Mouse (Mus musculus) ES-E14 (cell line): ENCODE results near the gene Mbd3. TPM values are rescaled to one million over a fixed set of nuclear protein-coding genes. Genes with fewer than 3 reads are reported as not detected.

ENCODE experiments used
- DNase-seq: peaks from one replicate; pipeline ENCODE4 v3.0.0-alpha.2; 2013; ENCODE audit warnings: low read depth, low spot score
- H3K27ac ChIP-seq: 2 replicates; pipeline ENCODE4 v1.5.1; 2012; ENCODE audit warnings: low read depth, mild to moderate bottlenecking, low read length, moderate library complexity, mixed read lengths; ENCODE audit not compliant: poor library complexity, insufficient read depth, severe bottlenecking
- H3K36me3 ChIP-seq: 2 replicates; pipeline ENCODE4 v1.6.1; 2012; ENCODE audit warnings: mild to moderate bottlenecking, low read length, moderate library complexity, mixed read lengths; ENCODE audit not compliant: control insufficient read depth, poor library complexity, insufficient read depth, severe bottlenecking
- H3K4me1 ChIP-seq, 2 experiments: fragments of 150-350 bp in 1 of 2; sonication (generic) in 1 of 2; 2 replicates each; pipeline ENCODE4 v1.6.1; 2012; ENCODE audit warnings: low read length in 2 of 2, mild to moderate bottlenecking in 1 of 2, mixed read lengths in 1 of 2; ENCODE audit not compliant: control insufficient read depth in 2 of 2, insufficient read depth in 2 of 2, poor library complexity in 1 of 2
- H3K4me3 ChIP-seq, 2 experiments: fragments of 150-350 bp in 1 of 2; sonication (generic) in 1 of 2; 2 replicates each; pipeline ENCODE4 v1.5.1; 2012; ENCODE audit warnings: low read length in 2 of 2, low read depth in 1 of 2, mild to moderate bottlenecking in 1 of 2, mixed read lengths in 1 of 2; ENCODE audit not compliant: insufficient read depth in 1 of 2, poor library complexity in 1 of 2, severe bottlenecking in 1 of 2
- H3K9ac ChIP-seq: 2 replicates; pipeline ENCODE4 v1.6.1; 2012; ENCODE audit warnings: low read depth, mild to moderate bottlenecking, low read length, mixed read lengths; ENCODE audit not compliant: poor library complexity, insufficient read depth, severe bottlenecking
- H3K9me3 ChIP-seq: fragments of 150-350 bp; sonication (generic); 2 replicates; pipeline ENCODE4 v1.6.1; 2012; ENCODE audit warnings: low read depth, mild to moderate bottlenecking, low read length; ENCODE audit not compliant: control insufficient read depth, insufficient read depth
- CHD2 ChIP-seq: IDR thresholded peaks from 2 replicates; pipeline ENCODE4 v1.6.1; 2014; ENCODE audit warnings: mild to moderate bottlenecking, low read depth, low read length, inconsistent platforms
- HCFC1 ChIP-seq: IDR thresholded peaks from 2 replicates; pipeline ENCODE4 v1.6.1; 2012; ENCODE audit warnings: low read length, inconsistent platforms, borderline replicate concordance; ENCODE audit not compliant: insufficient read depth
- MAFK ChIP-seq: IDR thresholded peaks from 2 replicates; pipeline ENCODE4 v1.6.1; 2014; ENCODE audit warnings: mild to moderate bottlenecking, low read depth, low read length, inconsistent platforms; ENCODE audit not compliant: insufficient read depth
- ZC3H11A ChIP-seq: IDR thresholded peaks from 2 replicates; pipeline ENCODE4 v1.6.1; 2012; ENCODE audit warnings: low read depth, mild to moderate bottlenecking, inconsistent platforms, low read length, borderline replicate concordance
- ZNF384 ChIP-seq: IDR thresholded peaks from 2 replicates; pipeline ENCODE4 v1.6.1; 2012; ENCODE audit warnings: low read depth, low read length, inconsistent platforms
- in situ Hi-C, 2 experiments: fragments of 600-800 bp; cut with MboI; formaldehyde crosslinking; loops; one replicate each; pipeline ENCODE4 v1.15.1; 2025; ENCODE audit warnings: low sequenced_read_pairs in 2 of 2, inconsistent platforms in 1 of 2; ENCODE audit not compliant: unreplicated experiment in 2 of 2
- total RNA-seq: library from RNA; depleted of rRNA; stranded (reverse); fragments of 300-350 nt; gene quantifications from 2 replicates; pipeline ENCODE4 v1.2.3, GENCODE M21; 2012

The Mbd3 gene
- total RNA-seq, 1 experiment: 131 TPM

DNA sequence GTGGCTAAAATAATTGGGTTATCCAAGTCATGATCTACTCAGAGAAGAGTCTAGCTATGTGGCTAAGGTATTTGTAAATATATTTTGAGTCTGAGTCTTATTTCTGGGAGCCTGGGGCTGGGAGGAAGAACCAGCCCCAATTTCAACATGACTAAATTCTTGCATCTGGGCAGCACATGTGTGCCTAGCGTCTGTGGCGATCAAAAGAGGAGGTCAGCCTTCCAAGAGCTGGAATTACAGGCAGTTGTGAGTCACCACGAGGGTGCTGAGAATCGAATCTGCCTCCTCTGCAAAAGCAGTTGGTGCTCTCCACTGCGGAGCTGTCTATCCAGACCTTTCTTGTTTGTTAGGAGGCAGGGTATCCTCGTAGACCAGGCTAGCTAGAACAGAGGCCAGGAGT, 33.6 kb downstream of the Mbd3 start:
- in situ Hi-C loops: no loop called here
- TF ChIP-seq CHD2 (no peak), ZNF384 (no peak), ZC3H11A (no peak), MAFK (no peak), HCFC1 (no peak)
- H3K9ac ChIP-seq: no peak overlapping the region
- no peak for DNase-seq
- H3K36me3 ChIP-seq: no peaks in the 10 kb centered on the region
- H3K9me3 ChIP-seq: no peaks in the 10 kb centered on the region
- H3K27ac ChIP-seq: no peak overlapping the region
- peaks cover 0 to 2% of the 10 kb centered on the region in 2 experiments; a peak in 1 of 4 replicates for H3K4me1 ChIP-seq
- no peak overlapping the region for H3K4me3 ChIP-seq

- Histone ChIP-seq H3K36me3 (no peaks in the 10 kb centered on the region), H3K9ac (no peak overlapping the region), H3K4me3 (no peak overlapping the region), H3K4me1 (no peaks in the 10 kb centered on the region), H3K9me3 (no peaks in the 10 kb centered on the region), H3K27ac (no peak overlapping the region)
- TF ChIP-seq ZC3H11A: no peak
- TF ChIP-seq HCFC1: no peak
- no peak for TF ChIP-seq ZNF384
- TF ChIP-seq MAFK: no peak
- no peak for TF ChIP-seq CHD2
- no peak for DNase-seq
- in situ Hi-C loops: no loop called here
These were observed 35.6 kb downstream of the Mbd3 start for GRCm38 (mm10) chr10:80363734-80364133.

GRCm38 (mm10) chr10:80357994-80358639, 41.2 kb downstream of the Mbd3 start:
- DNase-seq: no peak
- in situ Hi-C loops: no loop called here
- no peak overlapping the region for H3K27ac ChIP-seq
- peak overlapping the region; percentile 41 to 61; a peak in 3 of 4 replicates for H3K4me3 ChIP-seq
- H3K4me1 ChIP-seq: peaks cover 3 to 7% of the 10 kb centered on the region in 2 experiments; a peak in 2 of 4 replicates
- no peaks in the 10 kb centered on the region for H3K36me3 ChIP-seq
- TF ChIP-seq ZC3H11A: no peak
- TF ChIP-seq ZNF384: no peak
- TF ChIP-seq MAFK: no peak
- no peak for TF ChIP-seq CHD2
- TF ChIP-seq HCFC1: no peak
- H3K9ac ChIP-seq: no peak overlapping the region
- H3K9me3 ChIP-seq: no peaks in the 10 kb centered on the region

DNA sequence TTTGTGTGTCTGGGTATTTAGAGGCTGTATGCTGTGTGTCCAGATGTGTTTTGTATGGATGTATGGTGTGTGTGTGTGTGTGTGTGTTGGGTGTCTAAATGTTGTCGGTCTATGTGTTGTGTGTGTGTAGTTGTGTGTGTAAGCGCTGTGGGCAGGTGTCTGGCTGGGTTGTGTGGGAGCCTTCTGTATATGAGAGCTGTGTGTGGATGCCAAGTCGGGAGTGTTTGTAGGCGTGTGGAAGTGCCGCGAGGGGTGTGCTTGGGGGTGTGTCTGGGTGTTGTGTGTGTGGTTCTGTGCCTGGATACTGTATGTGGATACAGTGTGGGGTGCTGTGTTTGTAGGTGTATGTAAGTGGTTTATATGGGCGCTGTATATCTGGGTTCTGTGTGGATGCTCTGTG, 42.0 kb downstream of the Mbd3 start:
- Histone ChIP-seq H3K27ac (no peak overlapping the region), H3K4me1 (peaks cover 3 to 7% of the 10 kb centered on the region in 2 experiments; a peak in 2 of 4 replicates), H3K9ac (no peak overlapping the region), H3K36me3 (no peaks in the 10 kb centered on the region), H3K4me3 (peak overlapping the region in 1 of 2 experiments; percentile 48; a peak in 2 of 4 replicates), H3K9me3 (no peaks in the 10 kb centered on the region)
- DNase-seq: no peak
- TF ChIP-seq ZC3H11A: no peak
- no peak for TF ChIP-seq ZNF384
- no peak for TF ChIP-seq CHD2
- TF ChIP-seq HCFC1: no peak
- TF ChIP-seq MAFK: no peak
- in situ Hi-C loops: no loop called here

DNA sequence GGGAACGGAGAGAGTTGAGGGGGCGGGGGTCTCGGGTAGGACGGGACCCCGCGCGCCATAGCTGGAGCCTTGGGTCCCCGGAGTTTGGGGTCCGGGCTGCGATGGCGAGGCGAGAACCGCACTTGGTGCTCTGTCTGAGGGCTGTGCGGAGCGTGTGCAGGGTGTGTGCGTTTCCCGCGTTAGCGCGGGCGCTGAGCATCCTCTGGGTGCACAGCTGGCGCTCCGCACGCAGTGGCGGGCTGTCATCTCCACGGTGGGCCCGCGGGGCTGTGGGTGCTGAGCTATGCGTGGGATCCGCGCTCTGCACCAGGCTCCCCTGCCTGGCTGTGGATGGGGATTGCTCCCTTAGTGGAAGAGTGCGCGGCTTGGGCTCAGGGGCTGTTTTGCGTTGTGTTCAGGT, 42.6 kb downstream of the Mbd3 start:
- no peak for DNase-seq
- TF ChIP-seq ZNF384 (no peak), HCFC1 (no peak), MAFK (no peak), CHD2 (no peak), ZC3H11A (no peak)
- no peaks in the 10 kb centered on the region for H3K36me3 ChIP-seq
- no peaks in the 10 kb centered on the region for H3K9me3 ChIP-seq
- peaks cover 3 to 7% of the 10 kb centered on the region in 2 experiments; a peak in 2 of 4 replicates for H3K4me1 ChIP-seq
- in situ Hi-C loops: no loop called here
- peak overlapping the region; percentile 48 to 71 for H3K4me3 ChIP-seq
- no peak overlapping the region for H3K27ac ChIP-seq
- peak overlapping the region; percentile 75 for H3K9ac ChIP-seq
